Mouse (Mus musculus) thymus, adult 2 months (tissue): ENCODE measurements around the gene Stk4. TPM values are rescaled to one million over a fixed set of nuclear protein-coding genes. Genes with fewer than 3 reads are reported as not detected.

ENCODE experiments used
- DNase-seq: peaks from one replicate; pipeline ENCODE4 v3.0.0; 2021
- H3K27ac ChIP-seq: fragments of 200-500 bp; 2 replicates; pipeline ENCODE4 v1.5.1; 2012; ENCODE audit warnings: low read length, control low read depth; ENCODE audit not compliant: control insufficient read depth, insufficient read depth
- H3K27me3 ChIP-seq: fragments of 200-500 bp; 2 replicates; pipeline ENCODE4 v1.6.1; 2012; ENCODE audit warnings: mild to moderate bottlenecking, low read length, moderate library complexity, mixed read lengths; ENCODE audit not compliant: control insufficient read depth, insufficient read depth
- H3K36me3 ChIP-seq: fragments of 200-500 bp; 2 replicates; pipeline ENCODE4 v1.6.1; 2012; ENCODE audit warnings: mild to moderate bottlenecking, low read length, moderate library complexity; ENCODE audit not compliant: control insufficient read depth, insufficient read depth
- H3K4me1 ChIP-seq: fragments of 200-500 bp; replicated peaks from 2 replicates; pipeline ENCODE4 v1.6.1; 2012; ENCODE audit warnings: low read length; ENCODE audit not compliant: control insufficient read depth, insufficient read depth
- H3K4me3 ChIP-seq: fragments of 200-500 bp; 2 replicates; pipeline ENCODE4 v1.5.1; 2012; ENCODE audit warnings: mild to moderate bottlenecking, low read length, control low read depth, moderate library complexity; ENCODE audit not compliant: control insufficient read depth, insufficient read depth
- CTCF ChIP-seq: fragments of 200-500 bp; IDR thresholded peaks from 2 replicates; pipeline ENCODE4 v1.5.1; 2012; ENCODE audit warnings: mild to moderate bottlenecking, control low read depth, low read length, moderate library complexity, borderline replicate concordance; ENCODE audit not compliant: control insufficient read depth, poor library complexity, insufficient read depth; ENCODE audit errors: extremely low read depth
- POLR2A ChIP-seq: fragments of 200-500 bp; IDR thresholded peaks from 2 replicates; pipeline ENCODE4 v1.6.1; 2012; ENCODE audit warnings: mild to moderate bottlenecking, low read length, control low read depth, moderate library complexity; ENCODE audit not compliant: control insufficient read depth, poor library complexity, insufficient read depth; ENCODE audit errors: extremely low read depth
- WGBS: fragments of 180-500 bp; shearing (Covaris S2); methylation state at CpG from one replicate; pipeline ENCODE4 v1.1.7; 2018; 5-methylcytosine and 5-hydroxymethylcytosine counted together
- polyA plus RNA-seq: library from polyadenylated mRNA; depleted of rRNA; stranded (reverse); fragments of >200 nt; gene quantifications from 2 replicates; pipeline ENCODE4 v1.2.3, GENCODE M21; 2012

Stk4 gene
- polyA plus RNA-seq, 1 experiment, result 90.1 TPM

GRCm38 (mm10) chr2:164154007-164154406, 83.9 kb downstream of the Stk4 start:
- no peak for DNase-seq
- no peaks in the 10 kb centered on the region for H3K4me1 ChIP-seq
- TF ChIP-seq POLR2A (no peak), CTCF (no peak)
- no peak overlapping the region for H3K27ac ChIP-seq
- no peaks in the 10 kb centered on the region for H3K27me3 ChIP-seq
- no peak overlapping the region for H3K4me3 ChIP-seq
- WGBS, result 97% methylated on average over 10 of the region's 10 CpGs
- H3K36me3 ChIP-seq, result peaks cover 57% of the 10 kb centered on the region

- Histone ChIP-seq H3K4me1 (no peaks in the 10 kb centered on the region), H3K27me3 (no peaks in the 10 kb centered on the region), H3K36me3 (peaks cover 42% of the 10 kb centered on the region), H3K27ac (no peak overlapping the region), H3K4me3 (no peak overlapping the region)
- 96% methylated on average over 7 of the region's 7 CpGs for WGBS
- DNase-seq, result no peak
- TF ChIP-seq POLR2A, result no peak
- no peak for TF ChIP-seq CTCF
Observed at GRCm38 (mm10) chr2:164156158-164156557, 86.0 kb downstream of the Stk4 start.

- DNase-seq, result no peak
- H3K36me3 ChIP-seq, result peaks cover 16% of the 10 kb centered on the region
- no peaks in the 10 kb centered on the region for H3K27me3 ChIP-seq
- H3K4me1 ChIP-seq, result no peaks in the 10 kb centered on the region
- 93% methylated on average over 2 of the region's 2 CpGs for WGBS
- no peak overlapping the region for H3K4me3 ChIP-seq
- no peak for TF ChIP-seq CTCF
- TF ChIP-seq POLR2A, result no peak
- no peak overlapping the region for H3K27ac ChIP-seq
Observed at GRCm38 (mm10) chr2:164158838-164159237, 88.7 kb downstream of the Stk4 start.

GRCm38 (mm10) chr2:164161515-164162055, 91.5 kb downstream of the Stk4 start:
- WGBS, result 90% methylated on average over 11 of the region's 11 CpGs
- no peaks in the 10 kb centered on the region for H3K27me3 ChIP-seq
- H3K4me1 ChIP-seq, result no peaks in the 10 kb centered on the region
- no peak overlapping the region for H3K27ac ChIP-seq
- H3K36me3 ChIP-seq, result no peaks in the 10 kb centered on the region
- no peak overlapping the region for H3K4me3 ChIP-seq
- TF ChIP-seq POLR2A, result no peak
- no peak for TF ChIP-seq CTCF
- DNase-seq, result no peak

- TF ChIP-seq CTCF (no peak), POLR2A (no peak)
- Histone ChIP-seq H3K4me3 (no peak overlapping the region), H3K27ac (no peak overlapping the region), H3K4me1 (0 out of 2 replicates have a peak, but pooled peaks cover 4% of the 10 kb centered on the region), H3K36me3 (no peaks in the 10 kb centered on the region), H3K27me3 (peaks cover 15% of the 10 kb centered on the region; the same call in 1 of the 2 replicates)
- WGBS, result 96% methylated on average over 5 of the region's 5 CpGs
- no peak for DNase-seq
Observed at GRCm38 (mm10) chr2:164164941-164165340, 94.8 kb downstream of the Stk4 start.

GRCm38 (mm10) chr2:164167752-164168570, 97.8 kb downstream of the Stk4 start:
- TF ChIP-seq POLR2A (no peak), CTCF (no peak)
- no peak overlapping the region for H3K4me3 ChIP-seq
- no peak for DNase-seq
- 25% methylated on average over 90 of the region's 90 CpGs for WGBS
- H3K27me3 ChIP-seq, result peaks cover 31% of the 10 kb centered on the region; the same call in 1 of the 2 replicates
- no peak overlapping the region for H3K27ac ChIP-seq
- H3K36me3 ChIP-seq, result no peaks in the 10 kb centered on the region
- 0 out of 2 replicates have a peak, but pooled peaks cover 4% of the 10 kb centered on the region for H3K4me1 ChIP-seq

- H3K4me3 ChIP-seq, result no peak overlapping the region
Observed at GRCm38 (mm10) chr2:164168571-164168946, 98.4 kb downstream of the Stk4 start.

More at GRCm38 (mm10) chr2:164168571-164168946, 98.4 kb downstream of the Stk4 start:
- H3K27ac ChIP-seq, result no peak overlapping the region
- no peak for TF ChIP-seq POLR2A
- TF ChIP-seq CTCF, result no peak
- no peaks in the 10 kb centered on the region for H3K36me3 ChIP-seq
- no peak for DNase-seq
- 0 out of 2 replicates have a peak, but pooled peaks cover 4% of the 10 kb centered on the region for H3K4me1 ChIP-seq
- peaks cover 31% of the 10 kb centered on the region; the same call in 1 of the 2 replicates for H3K27me3 ChIP-seq
- WGBS, result 24% methylated on average over 42 of the region's 42 CpGs
